ENCODE assay signal across 17 mouse cellular contexts in the genomic region with DNA sequence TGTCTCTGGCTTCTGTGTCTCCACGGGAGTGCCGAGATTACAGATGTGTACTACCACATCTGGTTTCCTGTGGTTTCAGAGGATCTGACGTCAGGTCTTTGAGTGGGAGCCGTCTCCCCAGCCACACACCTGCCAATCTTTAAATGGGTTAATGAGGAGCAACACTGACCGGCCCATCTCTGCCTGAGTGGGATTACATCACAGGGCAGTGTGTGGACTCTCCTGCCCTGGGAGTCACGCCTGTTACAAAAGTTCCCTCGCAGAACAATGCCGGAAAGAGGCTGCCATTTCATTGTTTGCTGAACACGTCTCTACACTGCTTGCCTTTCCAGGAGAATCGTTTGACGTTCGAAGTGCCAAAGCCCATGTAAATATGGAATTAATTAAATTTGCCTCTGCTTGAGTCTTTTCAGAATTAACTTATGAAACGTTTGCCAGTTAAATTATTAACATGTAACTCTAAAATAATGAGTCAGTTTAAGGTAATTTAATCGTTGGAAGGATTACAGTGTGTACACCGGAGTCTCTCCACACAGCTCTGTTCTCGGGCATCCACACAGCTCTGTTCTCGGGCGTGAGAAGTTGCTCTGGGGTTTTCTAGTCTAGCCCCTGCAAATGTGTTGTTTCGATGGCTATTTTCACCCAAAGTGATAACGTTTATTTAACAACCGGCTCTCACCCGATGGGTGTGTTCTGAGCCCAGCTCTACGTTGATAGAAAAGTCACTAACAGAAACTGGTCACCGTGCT.
DNase-seq lines count a peak whose midpoint lies in the region; ATAC-seq and TF ChIP-seq lines count a peak whose summit lies in the region.
"Had no signal": no experiment of that assay in that cellular context is flagged by ENCODE, and none has a peak within 500 bp of the region (broad histone marks: within the 10 kb centered on the region; RNA-seq: fewer than 3 reads in every experiment).

No protein-coding gene starts in this region.

- no peak for TF ChIP-seq CTCF in brain, embryonic 14.5 days (IDR thresholded peaks at IDR 0.05; ENCODE audit: borderline replicate concordance, extremely low read depth, insufficient read depth, insufficient read length)

- peaks cover 5% of the 10 kb centered on the region; the same call in 1 of the 2 replicates for H3K27me3 ChIP-seq in embryonic facial prominence, embryonic 13.5 days
- no peaks in the 10 kb centered on the region for H3K27me3 ChIP-seq in neural tube, embryonic 14.5 days (ENCODE audit: control insufficient read depth, insufficient read depth, low read length)

- no peak overlapping the region for H3K9ac ChIP-seq in embryonic facial prominence, embryonic 13.5 days
- no peak overlapping the region for H3K9ac ChIP-seq in neural tube, embryonic 14.5 days (replicated peaks; ENCODE audit: low read depth, low read length)
- H3K9ac ChIP-seq: forebrain, embryonic 15.5 days; heart, embryonic 12.5 days; liver, embryonic 14.5 days had no signal

- no peak overlapping the region for H3K27ac ChIP-seq in embryonic facial prominence, embryonic 13.5 days
- H3K27ac ChIP-seq in neural tube, embryonic 14.5 days (ENCODE audit: low read depth, low read length) = peak overlapping the region; percentile 66; the same call in 1 of the 2 replicates
- H3K27ac ChIP-seq: forebrain, embryonic 15.5 days; liver, embryonic 14.5 days had no signal

- H3K4me2 ChIP-seq in embryonic facial prominence, embryonic 13.5 days = peak overlapping the region; percentile 28; the same call in 1 of the 2 replicates
- H3K4me2 ChIP-seq in neural tube, embryonic 14.5 days (ENCODE audit: low read depth, low read length) = no peak overlapping the region
- H3K4me2 ChIP-seq: forebrain, embryonic 15.5 days; heart, embryonic 12.5 days had no signal

- no peaks in the 10 kb centered on the region for H3K36me3 ChIP-seq in embryonic facial prominence, embryonic 13.5 days
- no peaks in the 10 kb centered on the region for H3K36me3 ChIP-seq in neural tube, embryonic 14.5 days (ENCODE audit: control insufficient read depth, insufficient read depth, low read length)
- H3K36me3 ChIP-seq: forebrain, embryonic 15.5 days; heart, embryonic 12.5 days had no signal

- peak; percentile 38 for DNase-seq in kidney, adult 9 months
- no peak for DNase-seq in kidney, postnatal 10 days
- peak; percentile 24 for DNase-seq in brain, embryonic 14.5 days (ENCODE audit: low read depth)
- DNase-seq in thymus, adult 18-20 months = no peak
- DNase-seq in spleen, adult 18-20 months = no peak
- DNase-seq: adrenal gland, postnatal 36 days; cerebellum, adult 9-10 months; embryo, embryonic 11 days; right cerebral cortex, postnatal 14 days had no signal

- H3K4me3 ChIP-seq in embryonic facial prominence, embryonic 13.5 days = no peak overlapping the region
- no peak overlapping the region for H3K4me3 ChIP-seq in neural tube, embryonic 14.5 days (ENCODE audit: low read depth, low read length)
- H3K4me3 ChIP-seq: erythroblast, embryonic 14.5 days; forebrain, embryonic 15.5 days; heart, embryonic 12.5 days had no signal

- no peak for ATAC-seq in embryonic facial prominence, embryonic 13.5 days (ENCODE audit: insufficient number of reproducible peaks, insufficient read depth, low FRiP score, low TSS enrichment, low read depth)
- ATAC-seq in neural tube, embryonic 14.5 days (ENCODE audit: low read depth) = no peak
- no peak for ATAC-seq in activated CD4-positive, CD25-positive, alpha-beta regulatory T cell, adult 4 months
- ATAC-seq: forebrain, embryonic 15.5 days; lung, postnatal 0 days had no signal

- no peak for TF ChIP-seq POLR2A in brain, embryonic 14.5 days (IDR thresholded peaks at IDR 0.05; ENCODE audit: borderline replicate concordance, extremely low read depth, insufficient read depth, insufficient read length, poor library complexity, severe bottlenecking)

- no peaks in the 10 kb centered on the region for H3K9me3 ChIP-seq in embryonic facial prominence, embryonic 13.5 days
- H3K9me3 ChIP-seq in neural tube, embryonic 14.5 days (ENCODE audit: control insufficient read depth, low read length) = no peaks in the 10 kb centered on the region
- H3K9me3 ChIP-seq: forebrain, embryonic 15.5 days; heart, embryonic 12.5 days had no signal

- peaks cover 11% of the 10 kb centered on the region for H3K4me1 ChIP-seq in embryonic facial prominence, embryonic 13.5 days
- H3K4me1 ChIP-seq in neural tube, embryonic 14.5 days (ENCODE audit: control insufficient read depth, insufficient read depth, low read length) = peaks cover 23% of the 10 kb centered on the region
- H3K4me1 ChIP-seq: heart, embryonic 12.5 days had no signal

- WGBS in embryonic facial prominence, embryonic 13.5 days = 43% methylated on average over 24 of the region's 24 CpGs
- 50% methylated on average over 24 of the region's 24 CpGs for WGBS in neural tube, embryonic 14.5 days

Comparison
In these comparisons a context has a peak if more than half of its experiments do, and no peak if none do; other contexts are left out.
1. DNase-seq: peak in kidney, adult 9 months (single experiment) and brain, embryonic 14.5 days (single experiment); none in kidney, postnatal 10 days (single experiment), thymus, adult 18-20 months (0 of 2) and spleen, adult 18-20 months (0 of 2).